Mouse (Mus musculus) neural tube, embryonic 10.5 days (tissue): Measurements from ENCODE around the gene Ccnl2.
A peak's percentile ranks its signal among the peaks of the same experiment; 100 is the strongest.
"Not testable (repeated sequence)": the region's sequence is repeated elsewhere in the genome, so short reads cannot be mapped to it uniquely, and the experiment has no call there.

ENCODE experiments used
- DNase-seq: peaks from one replicate; pipeline ENCODE4 v3.0.0-alpha.2; 2017; ENCODE audit warnings: low spot score; ENCODE audit errors: extremely low spot score

Ccnl2 gene

GRCm38 (mm10) chr4:155811929-155812664 lies at the start of gene Ccnl2:
Ccnl2 (plus strand) TSS chr4:155812489.
- DNase-seq: peak; percentile 96

- no peak for DNase-seq
Measured at GRCm38 (mm10) chr4:155769496-155769879, 42.8 kb upstream of the Ccnl2 start.

- DNase-seq: peak; percentile 92
Measured at GRCm38 (mm10) chr4:155769880-155770512, 42.3 kb upstream of the Ccnl2 start.

GRCm38 (mm10) chr4:155770626-155771025 lies 41.7 kb upstream of the Ccnl2 start:
- DNase-seq: no peak

GRCm38 (mm10) chr4:155771706-155772105 lies 40.6 kb upstream of the Ccnl2 start:
- no peak for DNase-seq

DNA sequence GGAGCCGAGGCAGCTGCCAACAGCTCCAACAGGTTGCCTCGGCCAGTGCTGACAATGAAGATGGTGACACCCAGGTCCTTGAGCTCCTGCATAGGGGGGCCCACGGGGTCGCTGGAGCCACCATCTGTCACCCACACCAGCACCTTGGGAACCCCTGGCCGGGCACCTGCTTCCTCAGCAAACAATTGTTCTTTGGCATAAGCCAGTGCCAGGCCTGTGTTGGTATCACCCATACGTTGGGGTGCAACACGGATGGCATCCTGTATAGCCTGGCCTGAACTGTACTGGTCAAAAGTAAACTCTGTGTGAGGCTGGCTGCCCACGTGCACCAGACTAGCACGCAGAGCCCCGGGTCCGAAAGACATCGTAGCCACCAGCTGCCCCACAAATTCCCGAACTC lies 39.5 kb upstream of the Ccnl2 start:
- no peak for DNase-seq

GRCm38 (mm10) chr4:155773335-155774078 lies 38.8 kb upstream of the Ccnl2 start:
- DNase-seq: no peak

GRCm38 (mm10) chr4:155774280-155774754 lies 38.0 kb upstream of the Ccnl2 start, which contains the start of gene Vwa1:
Vwa1 (minus strand) TSS chr4:155774698.
- DNase-seq: peak; percentile 84

DNA sequence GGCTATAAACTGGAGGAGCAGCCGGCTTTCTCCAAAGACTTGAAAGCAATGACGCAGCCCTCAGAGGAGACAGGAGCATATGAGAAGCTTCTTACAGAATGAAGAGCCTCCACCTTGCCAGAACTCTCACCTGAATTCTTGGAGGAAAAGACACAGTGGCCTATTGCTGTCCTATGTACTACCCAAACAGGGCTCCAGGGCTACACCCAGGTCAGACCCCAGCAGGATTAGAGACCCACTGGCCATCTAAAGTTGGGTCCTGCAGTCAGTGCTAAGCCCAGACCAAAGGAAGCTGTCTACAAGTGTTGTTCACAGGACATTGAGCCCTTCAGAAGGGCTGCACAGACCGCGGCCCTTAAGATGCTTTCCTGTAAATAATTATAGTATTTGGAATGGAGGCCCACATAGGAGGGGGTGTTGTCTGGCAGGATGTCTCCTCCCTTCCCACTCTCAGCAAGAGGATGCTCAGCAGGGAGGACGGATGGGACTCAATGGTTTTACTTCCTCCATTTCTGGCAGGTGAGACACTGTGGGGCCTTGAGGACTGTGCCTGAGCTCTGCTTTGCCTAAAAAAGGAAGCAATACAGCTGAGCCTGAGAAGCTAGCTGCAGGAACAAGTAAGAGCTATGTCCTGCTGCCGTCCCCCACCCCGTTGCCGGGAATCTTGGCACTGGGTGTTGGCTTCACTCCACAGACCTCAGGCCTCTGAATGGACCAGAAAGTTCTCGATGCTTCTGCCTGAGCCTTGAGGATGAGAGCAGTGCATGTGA lies 37.1 kb upstream of the Ccnl2 start:
- no peak for DNase-seq

- DNase-seq: no peak
Measured at GRCm38 (mm10) chr4:155775855-155776254, 36.4 kb upstream of the Ccnl2 start.

- peak; percentile 47 for DNase-seq
Measured at GRCm38 (mm10) chr4:155776704-155777335, 35.5 kb upstream of the Ccnl2 start.

- DNase-seq: no peak
Measured at GRCm38 (mm10) chr4:155777816-155778215, 34.5 kb upstream of the Ccnl2 start.

DNA sequence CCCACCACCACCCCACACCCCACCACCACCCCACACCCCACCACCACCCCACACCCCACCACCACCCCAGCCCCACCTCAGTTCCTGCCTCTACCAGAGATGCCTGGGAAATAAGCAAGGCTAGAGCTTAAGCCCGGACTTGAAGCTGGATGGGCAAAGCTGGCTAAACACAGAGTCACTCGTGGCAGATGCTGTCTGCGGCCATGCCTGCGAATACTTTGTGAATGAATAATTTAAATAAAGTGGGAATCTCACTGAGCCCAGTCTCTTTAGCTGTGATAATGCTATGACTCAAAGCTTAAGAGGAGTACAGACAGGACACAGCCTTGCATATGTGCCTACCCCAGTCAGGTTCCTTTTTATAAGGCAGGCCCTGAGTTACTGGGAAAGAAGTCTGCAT lies 32.8 kb upstream of the Ccnl2 start:
- DNase-seq: no peak

GRCm38 (mm10) chr4:155780895-155781294 lies 31.4 kb upstream of the Ccnl2 start:
- no peak for DNase-seq

- no peak for DNase-seq
Measured at GRCm38 (mm10) chr4:155783486-155784080, 28.7 kb upstream of the Ccnl2 start.

- DNase-seq: peak; percentile 87
Measured at GRCm38 (mm10) chr4:155784081-155784701, 28.1 kb upstream of the Ccnl2 start.

DNA sequence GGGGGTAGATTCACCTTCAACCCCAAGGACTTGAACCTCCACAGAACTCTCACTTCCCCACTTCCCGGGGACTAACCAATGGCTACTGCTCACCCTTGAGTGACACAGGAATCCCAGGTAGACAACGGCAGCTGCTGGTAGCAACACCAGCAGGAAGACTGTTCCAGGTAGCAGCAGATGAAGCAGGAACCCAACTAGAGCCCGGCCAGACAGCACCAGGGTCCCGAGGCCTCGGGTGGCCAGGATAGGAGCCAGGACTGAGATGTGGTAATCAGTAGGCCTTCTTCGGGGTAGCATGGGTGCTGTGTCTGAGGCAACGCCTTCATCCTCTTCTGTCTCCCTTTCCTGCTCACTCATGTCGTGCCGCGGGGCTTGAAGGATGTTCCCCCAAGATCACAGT lies 27.0 kb upstream of the Ccnl2 start:
- no peak for DNase-seq

- DNase-seq: no peak
Measured at GRCm38 (mm10) chr4:155785819-155786218, 26.5 kb upstream of the Ccnl2 start, which contains the start of gene Tmem88b. Tmem88b (minus strand) TSS chr4:155785874.

- DNase-seq: no peak
Measured at GRCm38 (mm10) chr4:155788300-155788699, 24.0 kb upstream of the Ccnl2 start.

- DNase-seq: not testable (repeated sequence)
Measured at GRCm38 (mm10) chr4:155788833-155789232, 23.5 kb upstream of the Ccnl2 start.
